Mouse (Mus musculus): Measurements from ENCODE around the gene Pih1d1.

Pih1d1 gene

GRCm38 (mm10) chr7:45195341-45196175 lies 41.5 kb downstream of the Pih1d1 start:
- DNase-seq: no peak

GRCm38 (mm10) chr7:45196176-45196535 lies 42.1 kb downstream of the Pih1d1 start:
- no peak for DNase-seq

DNA sequence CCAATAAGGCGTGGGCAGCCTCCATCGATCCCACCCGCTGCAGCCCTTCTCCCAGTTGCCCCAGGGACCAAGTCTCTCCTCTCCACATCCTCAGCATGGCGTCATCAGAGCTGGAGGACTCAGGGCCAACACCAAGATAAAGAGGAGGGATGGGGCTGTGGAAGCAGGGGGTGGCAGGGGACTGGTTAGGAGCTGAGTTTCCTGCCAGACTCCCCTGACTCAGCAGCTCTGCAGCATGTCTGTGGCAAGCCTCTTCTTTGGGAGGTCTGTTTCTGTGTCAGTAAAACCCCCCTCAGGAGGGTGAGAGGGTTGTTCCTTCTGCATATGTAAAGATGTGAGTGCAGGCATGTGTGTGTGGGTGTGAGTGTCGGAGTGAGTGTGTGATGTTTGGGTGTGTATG lies 42.9 kb downstream of the Pih1d1 start:
- DNase-seq: no peak

DNA sequence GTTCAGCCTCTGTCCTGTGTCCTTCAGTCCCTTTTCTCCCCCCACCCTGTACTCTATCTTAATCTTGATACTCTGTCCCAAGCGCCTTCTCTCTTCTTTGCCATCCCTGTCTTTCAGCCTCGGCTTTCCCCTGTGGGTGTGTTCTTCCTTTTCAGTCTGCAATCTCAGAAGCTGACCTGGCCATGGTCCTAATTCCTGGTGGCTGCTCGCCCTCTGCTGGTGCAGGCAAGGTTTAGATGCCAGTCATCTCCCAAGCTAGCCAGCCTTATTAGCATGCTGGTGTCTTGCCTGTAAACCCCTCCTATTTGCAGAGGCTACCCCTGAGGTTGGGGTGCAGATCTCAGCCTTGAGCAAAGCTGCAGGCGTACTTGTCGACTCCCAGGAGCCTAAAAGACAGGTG lies 44.3 kb downstream of the Pih1d1 start:
- peak; percentile 82 for DNase-seq

DNA sequence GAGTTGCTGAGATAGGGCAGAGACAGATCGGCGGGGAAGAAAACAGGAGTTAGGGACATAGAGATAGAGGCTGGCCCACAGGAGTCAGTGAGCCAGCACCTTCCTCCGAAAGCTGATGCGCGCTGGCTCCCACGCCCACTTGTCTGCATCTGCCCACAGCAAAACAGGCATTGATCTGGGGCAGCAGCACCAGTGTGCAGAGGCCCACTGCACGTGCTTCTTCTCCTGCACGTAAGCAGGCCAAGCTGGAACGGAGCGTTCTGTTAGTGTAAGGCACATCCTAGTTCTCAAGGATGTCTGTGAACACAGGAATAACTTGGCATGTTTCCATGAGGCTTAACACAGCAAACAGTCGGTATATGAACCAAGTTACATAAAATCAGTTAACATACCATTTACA lies 44.9 kb downstream of the Pih1d1 start:
- DNase-seq: no peak

- no peak for DNase-seq
Measured at GRCm38 (mm10) chr7:45202654-45203053, 48.6 kb downstream of the Pih1d1 start.

- DNase-seq: peak; percentile 86
Measured at GRCm38 (mm10) chr7:45204380-45205143, 50.5 kb downstream of the Pih1d1 start, which contains the start of gene Ccdc155. TSS of gene Ccdc155 (minus strand) at chr7:45204892.

- no peak for DNase-seq
Measured at GRCm38 (mm10) chr7:45208260-45208659, 54.2 kb downstream of the Pih1d1 start.
